Mouse (Mus musculus): ENCODE data around the gene Fzd7. TPM values are rescaled to one million over a fixed set of nuclear protein-coding genes. Genes with fewer than 3 reads are reported as not detected.
"Not testable (repeated sequence)": the region's sequence is repeated elsewhere in the genome, so short reads cannot be mapped to it uniquely, and the experiment has no call there.

Gene Fzd7
- polyA plus RNA-seq, 1 experiment, result 8.6 TPM

DNA sequence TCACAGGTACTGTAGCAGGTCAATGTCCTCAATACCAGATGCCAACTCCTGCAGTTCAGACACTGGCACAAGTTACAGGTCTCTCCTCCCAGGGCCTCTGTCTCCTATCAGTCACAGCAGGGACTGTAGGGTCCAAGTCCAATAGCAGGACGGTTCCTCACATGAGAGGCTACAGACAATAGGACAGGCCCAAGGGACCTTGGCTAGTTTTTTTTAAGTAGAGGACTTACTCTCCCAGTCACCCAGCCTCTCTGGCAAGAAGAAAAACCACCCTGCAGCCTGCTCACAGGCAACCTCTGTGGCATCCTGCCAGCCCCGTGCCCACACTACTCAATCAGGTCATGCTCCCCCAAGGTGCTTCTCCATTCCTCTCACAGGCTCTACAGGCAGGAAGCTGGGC, 43.0 kb upstream of the Fzd7 start:
- no peaks in the 10 kb centered on the region for H3K36me3 ChIP-seq (ENCODE audit: control insufficient read depth, insufficient read depth, low read length)
- H3K27ac ChIP-seq (ENCODE audit: insufficient read depth, low read depth, low read length), result peak overlapping the region; percentile 54; the same call in 1 of the 2 replicates
- peaks cover 21% of the 10 kb centered on the region for H3K4me1 ChIP-seq (ENCODE audit: control insufficient read depth, insufficient read depth, low read length)
- H3K4me3 ChIP-seq (ENCODE audit: insufficient read depth, low read depth, low read length), result no peak overlapping the region
- 40% methylated on average over 2 of the region's 2 CpGs for WGBS
- no peaks in the 10 kb centered on the region for H3K27me3 ChIP-seq (replicated peaks; ENCODE audit: control insufficient read depth, insufficient read depth, low read length)
- TF ChIP-seq CTCF (conservative IDR thresholded peaks at IDR 0.05; ENCODE audit: insufficient read depth, insufficient read length, low read depth, low read length) (no peak), POLR2A (IDR thresholded peaks at IDR 0.05; ENCODE audit: low read depth, low read length) (no peak)
- peak; percentile 74 for DNase-seq

GRCm38 (mm10) chr1:59439941-59440340, 42.3 kb upstream of the Fzd7 start:
- H3K36me3 ChIP-seq (ENCODE audit: control insufficient read depth, insufficient read depth, low read length), result no peaks in the 10 kb centered on the region
- DNase-seq, result peak; percentile 60
- H3K27ac ChIP-seq (ENCODE audit: insufficient read depth, low read depth, low read length), result peak overlapping the region; percentile 10; the same call in 1 of the 2 replicates
- H3K4me3 ChIP-seq (ENCODE audit: insufficient read depth, low read depth, low read length), result no peak overlapping the region
- H3K27me3 ChIP-seq (replicated peaks; ENCODE audit: control insufficient read depth, insufficient read depth, low read length), result no peaks in the 10 kb centered on the region
- WGBS, result 76% methylated on average over 1 of the region's 1 CpGs
- no peak for TF ChIP-seq POLR2A (IDR thresholded peaks at IDR 0.05; ENCODE audit: low read depth, low read length)
- no peak for TF ChIP-seq CTCF (conservative IDR thresholded peaks at IDR 0.05; ENCODE audit: insufficient read depth, insufficient read length, low read depth, low read length)
- H3K4me1 ChIP-seq (ENCODE audit: control insufficient read depth, insufficient read depth, low read length), result peaks cover 21% of the 10 kb centered on the region

GRCm38 (mm10) chr1:59442721-59443120, 39.5 kb upstream of the Fzd7 start:
- H3K4me3 ChIP-seq (ENCODE audit: insufficient read depth, low read depth, low read length); H3K27me3 ChIP-seq (replicated peaks; ENCODE audit: control insufficient read depth, insufficient read depth, low read length); H3K27ac ChIP-seq (ENCODE audit: insufficient read depth, low read depth, low read length); H3K36me3 ChIP-seq (ENCODE audit: control insufficient read depth, insufficient read depth, low read length); H3K4me1 ChIP-seq (ENCODE audit: control insufficient read depth, insufficient read depth, low read length); DNase-seq: not testable (repeated sequence)
- WGBS, result 92% methylated on average over 14 of the region's 14 CpGs

DNA sequence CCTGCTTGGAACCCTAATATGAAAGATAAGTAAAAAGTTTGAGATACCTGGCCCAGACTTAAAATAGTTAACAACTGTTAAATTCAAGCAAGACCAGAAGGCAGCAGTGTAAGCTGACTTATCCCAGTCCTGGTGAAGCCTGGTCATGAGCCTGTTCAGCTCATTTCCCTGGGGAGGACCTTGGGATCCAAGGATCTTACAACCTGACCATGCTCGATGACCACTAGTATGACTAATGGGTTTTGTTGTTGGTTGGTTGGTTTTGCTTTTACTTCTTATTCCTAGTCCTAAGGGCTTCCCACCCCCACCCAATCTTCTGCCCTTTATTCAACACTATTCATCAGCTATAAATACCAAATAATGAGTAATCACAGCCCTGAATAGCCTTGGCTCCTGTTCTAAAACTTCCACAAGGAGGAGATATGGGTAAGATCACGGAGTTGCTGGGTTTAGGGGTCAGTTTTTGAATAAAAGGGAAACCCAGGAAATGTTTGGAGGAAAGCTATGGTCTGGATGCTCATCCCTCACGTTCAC, 38.0 kb upstream of the Fzd7 start:
- peaks cover 6% of the 10 kb centered on the region; the same call in 1 of the 2 replicates for H3K4me1 ChIP-seq (ENCODE audit: control insufficient read depth, insufficient read depth, low read length)
- WGBS, result 63% methylated on average over 3 of the region's 3 CpGs
- H3K27me3 ChIP-seq (replicated peaks; ENCODE audit: control insufficient read depth, insufficient read depth, low read length), result no peaks in the 10 kb centered on the region
- H3K27ac ChIP-seq (ENCODE audit: insufficient read depth, low read depth, low read length), result no peak overlapping the region
- no peaks in the 10 kb centered on the region for H3K36me3 ChIP-seq (ENCODE audit: control insufficient read depth, insufficient read depth, low read length)
- no peak for DNase-seq
- H3K4me3 ChIP-seq (ENCODE audit: insufficient read depth, low read depth, low read length), result no peak overlapping the region
- no peak for TF ChIP-seq POLR2A (IDR thresholded peaks at IDR 0.05; ENCODE audit: low read depth, low read length)
- TF ChIP-seq CTCF (conservative IDR thresholded peaks at IDR 0.05; ENCODE audit: insufficient read depth, insufficient read length, low read depth, low read length), result no peak

DNA sequence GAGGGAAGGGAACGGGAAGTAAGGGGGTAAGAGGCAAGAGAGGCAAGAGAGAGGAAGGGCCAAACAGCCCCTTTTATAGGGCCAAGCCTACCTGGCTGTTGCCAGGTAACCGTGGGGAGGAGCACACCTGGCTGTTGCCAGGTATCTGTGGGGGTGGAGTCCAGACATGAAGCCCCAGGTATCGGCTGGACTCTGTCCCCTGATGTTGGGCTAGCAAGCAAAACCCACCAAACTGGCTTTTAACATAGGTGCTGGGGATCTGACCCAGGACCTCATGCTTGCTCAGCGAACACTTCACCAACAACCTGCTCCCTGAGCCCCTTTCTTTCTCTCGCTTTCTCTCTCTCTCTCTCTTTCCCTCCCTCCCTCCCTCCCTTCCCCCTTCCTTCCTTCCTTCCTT, 37.0 kb upstream of the Fzd7 start:
- no peak for DNase-seq
- no peaks in the 10 kb centered on the region; the same call in 1 of the 2 replicates for H3K4me1 ChIP-seq (ENCODE audit: control insufficient read depth, insufficient read depth, low read length)
- TF ChIP-seq CTCF (conservative IDR thresholded peaks at IDR 0.05; ENCODE audit: insufficient read depth, insufficient read length, low read depth, low read length) (no peak), POLR2A (IDR thresholded peaks at IDR 0.05; ENCODE audit: low read depth, low read length) (no peak)
- WGBS, result 95% methylated on average over 5 of the region's 5 CpGs
- H3K4me3 ChIP-seq (ENCODE audit: insufficient read depth, low read depth, low read length), result no peak overlapping the region
- H3K27me3 ChIP-seq (replicated peaks; ENCODE audit: control insufficient read depth, insufficient read depth, low read length), result no peaks in the 10 kb centered on the region
- H3K36me3 ChIP-seq (ENCODE audit: control insufficient read depth, insufficient read depth, low read length), result no peaks in the 10 kb centered on the region
- H3K27ac ChIP-seq (ENCODE audit: insufficient read depth, low read depth, low read length), result no peak overlapping the region

GRCm38 (mm10) chr1:59448497-59449270, 33.5 kb upstream of the Fzd7 start:
- TF ChIP-seq CTCF (conservative IDR thresholded peaks at IDR 0.05; ENCODE audit: insufficient read depth, insufficient read length, low read depth, low read length), result no peak
- no peak for TF ChIP-seq POLR2A (IDR thresholded peaks at IDR 0.05; ENCODE audit: low read depth, low read length)
- no peaks in the 10 kb centered on the region for H3K4me1 ChIP-seq (ENCODE audit: control insufficient read depth, insufficient read depth, low read length)
- 77% methylated on average over 11 of the region's 11 CpGs for WGBS
- no peaks in the 10 kb centered on the region for H3K27me3 ChIP-seq (replicated peaks; ENCODE audit: control insufficient read depth, insufficient read depth, low read length)
- H3K36me3 ChIP-seq (ENCODE audit: control insufficient read depth, insufficient read depth, low read length), result no peaks in the 10 kb centered on the region
- DNase-seq, result no peak
- H3K27ac ChIP-seq (ENCODE audit: insufficient read depth, low read depth, low read length), result no peak overlapping the region
- H3K4me3 ChIP-seq (ENCODE audit: insufficient read depth, low read depth, low read length), result no peak overlapping the region

GRCm38 (mm10) chr1:59449423-59449822, 32.8 kb upstream of the Fzd7 start:
- H3K36me3 ChIP-seq (ENCODE audit: control insufficient read depth, insufficient read depth, low read length), result no peaks in the 10 kb centered on the region
- 32% methylated on average over 11 of the region's 11 CpGs for WGBS
- no peaks in the 10 kb centered on the region for H3K27me3 ChIP-seq (replicated peaks; ENCODE audit: control insufficient read depth, insufficient read depth, low read length)
- no peak for DNase-seq
- no peak overlapping the region for H3K4me3 ChIP-seq (ENCODE audit: insufficient read depth, low read depth, low read length)
- no peak for TF ChIP-seq POLR2A (IDR thresholded peaks at IDR 0.05; ENCODE audit: low read depth, low read length)
- TF ChIP-seq CTCF (conservative IDR thresholded peaks at IDR 0.05; ENCODE audit: insufficient read depth, insufficient read length, low read depth, low read length), result no peak
- H3K4me1 ChIP-seq (ENCODE audit: control insufficient read depth, insufficient read depth, low read length), result no peaks in the 10 kb centered on the region
- H3K27ac ChIP-seq (ENCODE audit: insufficient read depth, low read depth, low read length), result no peak overlapping the region
